Mouse (Mus musculus) gastrocnemius, adult 8-10 months (tissue): ENCODE measurements around the gene Espn. TPM values are rescaled to one million over a fixed set of nuclear protein-coding genes. Genes with fewer than 3 reads are reported as not detected.

Experiments
- DNase-seq, 2 experiments: peaks; one replicate each; pipeline ENCODE4 v3.0.0; 2022; ENCODE audit warnings: low spot score in 2 of 2
- total RNA-seq, 4 experiments: library from RNA; stranded (reverse); gene quantifications; 2 replicates each; pipeline ENCODE4 v1.2.4; 2022

Espn gene
- total RNA-seq, 4 experiments from 2014 or later = 0.11 to 0.48 (median 0.28) TPM

GRCm38 (mm10) chr4:152126026-152126920 lies 25.9 kb downstream of the Espn start:
- DNase-seq = no peak

- peak; percentile 41 to 55 for DNase-seq
These were observed 26.8 kb downstream of the Espn start for GRCm38 (mm10) chr4:152125161-152126025.

GRCm38 (mm10) chr4:152124361-152124961 lies 27.7 kb downstream of the Espn start:
- no peak for DNase-seq

- no peak for DNase-seq
These were observed 31.0 kb downstream of the Espn start for GRCm38 (mm10) chr4:152121183-152121505.

DNA sequence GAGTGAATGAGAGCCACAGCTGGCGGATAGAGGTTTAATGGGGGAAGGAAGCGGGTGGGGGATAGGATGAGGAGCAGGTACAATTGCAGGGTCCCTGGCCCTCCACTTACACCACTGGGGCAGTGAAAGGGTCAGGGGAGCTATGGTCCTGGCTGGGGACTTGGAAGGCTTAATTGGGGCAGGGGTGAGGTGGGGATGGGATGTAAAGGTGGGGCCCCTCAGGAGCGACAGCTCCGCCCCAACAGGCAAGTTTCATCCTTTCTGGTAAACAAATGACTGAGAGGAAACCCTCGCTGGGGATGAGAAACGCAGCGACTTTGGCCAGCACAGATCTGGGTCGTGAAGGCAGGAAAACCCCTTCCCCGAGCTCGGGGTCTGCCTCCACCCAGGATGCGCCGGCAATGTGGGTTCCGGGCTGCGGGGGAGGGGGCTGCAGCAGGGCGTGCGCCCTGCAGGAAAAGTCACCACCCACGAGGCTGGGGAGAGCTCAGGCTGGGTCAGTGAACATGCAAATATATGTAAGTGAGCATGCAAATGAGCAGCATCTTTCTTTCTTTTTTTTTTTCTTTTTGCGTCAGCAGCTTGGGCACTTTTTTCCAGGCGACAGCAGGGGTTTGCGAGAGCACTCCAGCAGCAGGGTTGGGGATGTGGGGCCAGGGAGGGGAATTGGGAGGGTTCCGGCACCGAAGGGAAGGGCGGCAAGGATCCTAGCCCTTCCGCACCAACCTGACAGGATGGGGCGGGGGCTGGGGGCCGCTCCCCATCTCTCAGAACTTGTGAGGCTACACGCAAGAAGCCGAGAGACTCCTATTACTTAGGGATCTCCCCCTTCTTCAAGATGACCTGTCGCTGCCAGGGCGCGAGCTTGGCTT lies 31.6 kb downstream of the Espn start:
- no peak for DNase-seq

GRCm38 (mm10) chr4:152119396-152120292 lies 32.5 kb downstream of the Espn start:
- DNase-seq = no peak

DNA sequence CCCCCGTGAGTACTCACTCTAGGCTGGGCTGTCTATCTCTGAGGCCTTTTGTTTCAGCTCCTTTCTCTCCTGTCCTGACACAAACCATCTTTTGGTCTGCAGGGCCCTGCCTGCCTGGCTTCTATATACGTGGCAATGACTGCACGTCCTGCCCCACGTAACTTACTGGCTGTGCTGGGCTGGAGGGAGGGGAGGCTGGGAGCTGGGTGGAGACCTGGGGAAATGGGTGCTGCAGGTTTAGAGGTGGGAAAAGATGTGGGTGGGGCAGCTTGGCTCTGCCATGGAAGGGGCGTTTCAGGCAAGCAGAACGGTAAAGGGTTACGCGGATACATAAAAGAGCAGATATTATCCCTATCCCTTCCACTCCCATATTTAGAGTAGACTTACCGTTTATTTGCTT lies 34.6 kb downstream of the Espn start:
- no peak for DNase-seq

DNA sequence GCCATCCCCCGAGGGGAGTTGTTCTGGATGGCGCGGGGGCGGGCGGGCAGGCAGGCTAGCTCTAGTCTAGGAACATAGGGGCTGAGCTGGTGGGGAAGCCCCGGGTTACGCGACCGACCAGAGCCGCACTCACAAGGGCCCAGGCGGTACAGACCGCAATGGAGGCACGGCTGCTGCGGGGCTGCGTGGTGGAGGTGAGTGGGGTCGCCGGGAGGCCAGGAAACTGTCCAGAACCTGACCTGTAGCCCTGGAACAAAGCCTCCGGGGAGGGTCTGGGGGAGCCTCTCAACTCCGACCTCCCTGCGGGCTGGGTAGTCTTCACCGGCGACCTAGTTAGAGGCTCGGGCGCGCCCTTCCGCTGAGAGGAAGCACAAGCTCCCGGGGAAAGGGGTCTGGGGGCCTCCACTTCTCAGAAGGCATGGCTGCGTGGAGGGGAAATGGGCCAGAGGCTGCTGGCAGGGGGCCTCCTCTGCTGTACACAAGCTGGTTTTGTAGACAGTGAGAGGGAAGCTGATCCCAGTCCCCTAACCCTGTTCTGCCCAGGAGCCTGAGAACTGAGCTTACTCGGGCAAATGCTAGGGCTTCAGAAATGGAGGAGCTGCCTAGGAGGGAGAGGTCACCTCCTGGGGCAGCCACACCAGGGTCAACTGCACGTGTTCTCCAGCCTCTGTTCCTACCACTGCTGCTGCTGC lies 36.1 kb downstream of the Espn start, which contains the start of gene Tnfrsf25:
Gene Tnfrsf25, plus strand, starts transcription at position 14 of the 692 bp plus-strand sequence.
- no peak for DNase-seq

- no peak for DNase-seq
These were observed 38.1 kb downstream of the Espn start for GRCm38 (mm10) chr4:152114080-152114479.

DNA sequence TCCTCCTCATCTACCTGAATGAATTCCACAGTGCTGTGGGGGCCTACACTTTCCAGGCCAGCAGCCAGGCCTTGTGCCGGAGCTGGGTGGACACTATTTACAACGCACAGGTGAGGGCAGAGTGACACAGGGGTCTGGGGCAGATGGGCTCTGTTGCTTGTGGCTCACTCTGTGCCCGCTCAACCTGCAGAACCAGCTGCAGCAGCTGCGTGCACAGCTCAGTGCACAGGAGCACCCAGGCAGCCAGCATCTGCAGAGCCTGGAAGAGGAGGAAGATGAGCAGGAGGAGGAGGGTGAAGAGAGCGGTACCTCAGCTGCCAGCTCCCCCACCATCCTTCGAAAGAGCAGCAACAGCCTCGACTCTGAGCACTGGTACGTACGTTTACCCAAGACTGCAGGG lies 39.8 kb downstream of the Espn start:
- DNase-seq = no peak

- DNase-seq = no peak
These were observed 41.5 kb downstream of the Espn start for GRCm38 (mm10) chr4:152110689-152111088.

- DNase-seq = no peak
These were observed 42.7 kb downstream of the Espn start for GRCm38 (mm10) chr4:152109509-152109908.

DNA sequence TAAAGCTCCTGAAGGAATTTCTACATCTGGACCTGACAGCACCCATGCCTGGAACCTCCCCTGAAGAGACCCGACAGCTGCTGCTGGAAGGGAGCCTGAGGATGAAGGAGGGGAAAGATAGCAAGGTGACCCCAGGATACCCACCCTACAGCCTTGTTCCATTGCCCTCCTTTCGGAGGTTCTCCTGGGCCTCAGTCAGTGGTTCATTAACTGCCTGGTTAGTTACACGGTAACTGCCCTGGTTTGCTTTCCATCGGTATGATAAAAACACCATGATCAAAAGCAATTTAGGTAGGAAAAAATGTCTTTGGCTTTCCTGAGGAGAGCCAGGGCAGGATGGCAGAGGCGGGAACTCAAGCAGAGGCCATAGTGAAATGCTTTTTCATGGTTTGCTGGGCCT lies 43.5 kb downstream of the Espn start:
- DNase-seq = no peak

DNA sequence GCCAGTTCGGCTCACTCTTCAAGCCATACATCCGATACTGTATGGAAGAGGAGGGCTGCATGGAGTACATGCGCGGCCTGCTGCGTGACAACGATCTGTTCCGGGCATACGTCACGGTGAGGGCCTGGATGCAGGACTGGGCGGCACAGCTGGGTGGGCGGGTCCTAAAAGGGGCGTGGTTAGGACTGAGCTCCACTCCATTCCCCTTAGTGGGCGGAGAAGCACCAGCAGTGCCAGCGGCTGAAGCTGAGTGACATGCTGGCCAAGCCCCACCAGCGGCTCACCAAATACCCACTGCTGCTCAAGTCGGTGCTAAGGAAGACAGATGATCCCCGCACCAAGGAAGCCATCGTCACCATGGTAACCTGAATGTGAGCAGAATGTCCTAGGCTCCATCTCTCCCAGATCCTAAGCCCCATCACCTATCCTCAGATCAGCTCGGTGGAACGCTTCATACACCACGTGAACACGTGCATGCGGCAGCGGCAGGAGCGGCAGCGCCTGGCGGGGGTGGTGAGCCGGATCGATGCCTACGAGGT lies 44.1 kb downstream of the Espn start:
- DNase-seq = peak in 1 of 2 experiments; percentile 31

DNA sequence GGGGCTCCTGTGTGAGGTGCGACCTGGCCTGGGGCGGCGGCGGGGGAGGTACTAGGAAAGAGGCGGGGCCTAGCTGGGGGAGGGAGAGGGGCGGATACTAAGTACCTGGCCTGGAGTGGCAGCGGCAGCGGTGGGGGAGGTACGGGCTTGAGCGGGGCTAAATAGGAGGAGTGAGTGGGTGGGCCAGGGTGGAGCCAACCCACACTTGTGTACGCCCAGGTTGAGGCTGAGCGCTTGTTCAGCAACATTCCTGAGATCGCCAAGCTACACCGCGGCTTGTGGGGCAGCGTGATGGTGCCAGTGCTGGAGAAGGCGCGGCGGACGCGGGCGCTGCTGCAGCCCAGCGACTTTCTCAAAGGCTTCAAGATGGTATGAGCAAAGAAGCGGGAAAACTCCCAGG lies 44.7 kb downstream of the Espn start:
- DNase-seq = no peak

DNA sequence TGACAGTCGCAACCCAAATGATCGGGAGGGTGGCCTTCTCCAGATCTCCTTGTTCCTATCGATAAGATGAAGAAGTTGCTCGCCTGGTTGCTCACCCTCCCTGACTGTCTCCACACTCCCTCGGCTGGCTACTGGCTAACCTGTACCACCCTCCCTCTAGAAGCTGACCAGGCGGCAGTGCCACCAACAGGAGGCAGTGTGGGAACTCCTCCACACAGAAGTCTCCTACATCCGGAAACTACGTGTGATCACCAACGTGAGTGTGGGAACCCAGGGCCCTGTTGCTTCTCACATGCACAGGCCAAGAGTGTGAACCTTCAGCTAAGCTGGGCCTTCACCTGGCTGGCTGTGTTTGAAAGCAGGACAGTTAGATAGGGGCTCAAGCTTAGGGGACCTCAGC lies 45.4 kb downstream of the Espn start:
- no peak for DNase-seq

GRCm38 (mm10) chr4:152103025-152103424 lies 49.1 kb downstream of the Espn start:
- DNase-seq = peak in 1 of 2 experiments; percentile 37

GRCm38 (mm10) chr4:152101921-152102320 lies 50.2 kb downstream of the Espn start:
- DNase-seq = no peak

- DNase-seq = no peak
These were observed 51.0 kb downstream of the Espn start for GRCm38 (mm10) chr4:152101081-152101653.
